Mouse (Mus musculus) MEL (cell line): ENCODE measurements around the gene Smarca2. TPM values are rescaled to one million over a fixed set of nuclear protein-coding genes. Genes with fewer than 3 reads are reported as not detected.

Experiments
- DNase-seq: peaks from one replicate; pipeline ENCODE4 v3.0.0; 2011; ENCODE audit warnings: low read depth, low spot score
- H3K27ac ChIP-seq: 2 replicates; pipeline ENCODE4 v1.5.1; 2012; ENCODE audit warnings: low read depth, mild to moderate bottlenecking, control low read depth, low read length, moderate library complexity; ENCODE audit not compliant: control insufficient read depth
- H3K27me3 ChIP-seq, 2 experiments: fragments of 150-350 bp in 1 of 2; sonication (generic) in 1 of 2; 2 replicates each; pipeline ENCODE4 v1.6.1; 2012; ENCODE audit warnings: low read length in 2 of 2, mild to moderate bottlenecking in 2 of 2, improper control_type of control experiment in 1 of 2, moderate library complexity in 1 of 2; ENCODE audit not compliant: insufficient read depth in 2 of 2, control insufficient read depth in 1 of 2
- H3K36me3 ChIP-seq, 2 experiments: 2 replicates each; pipeline ENCODE4 v1.6.1; 2012 to 2014; ENCODE audit warnings: low read length in 2 of 2, improper control_type of control experiment in 1 of 2, inconsistent platforms in 1 of 2, mild to moderate bottlenecking in 1 of 2; ENCODE audit not compliant: insufficient read depth in 2 of 2, control insufficient read depth in 1 of 2
- H3K4me1 ChIP-seq, 2 experiments: fragments of 150-350 bp in 1 of 2; sonication (generic) in 1 of 2; 2 replicates each; pipeline ENCODE4 v1.6.1; 2012; ENCODE audit warnings: low read length in 2 of 2, improper control_type of control experiment in 1 of 2, mild to moderate bottlenecking in 1 of 2; ENCODE audit not compliant: insufficient read depth in 2 of 2, control insufficient read depth in 1 of 2
- H3K4me3 ChIP-seq, 2 experiments: fragments of 150-350 bp in 1 of 2; sonication (generic) in 1 of 2; 2 replicates each; pipeline ENCODE4 v1.5.1; 2012; ENCODE audit warnings: low read depth in 2 of 2, low read length in 2 of 2, mild to moderate bottlenecking in 2 of 2, moderate library complexity in 2 of 2, control low read depth in 1 of 2, improper control_type of control experiment in 1 of 2; ENCODE audit not compliant: control insufficient read depth in 1 of 2, insufficient read depth in 1 of 2
- H3K79me2 ChIP-seq: 2 replicates; pipeline ENCODE4 v1.6.1; 2012; ENCODE audit warnings: mild to moderate bottlenecking, low read length, moderate library complexity; ENCODE audit not compliant: control insufficient read depth, poor library complexity, insufficient read depth
- H3K9ac ChIP-seq: 2 replicates; pipeline ENCODE4 v1.6.1; 2012; ENCODE audit warnings: low read depth, mild to moderate bottlenecking, control low read depth, low read length, moderate library complexity; ENCODE audit not compliant: control insufficient read depth, poor library complexity, severe bottlenecking
- H3K9me3 ChIP-seq: fragments of 150-350 bp; sonication (generic); replicated peaks from 2 replicates; pipeline ENCODE4 v1.6.1; 2012; ENCODE audit warnings: mild to moderate bottlenecking, low read length, improper control_type of control experiment, moderate library complexity; ENCODE audit not compliant: insufficient read depth
- BHLHE40 ChIP-seq: IDR thresholded peaks from 2 replicates; pipeline ENCODE4 v1.6.1; 2012; ENCODE audit warnings: low read depth, mild to moderate bottlenecking, inconsistent platforms, low read length, improper control_type of control experiment, borderline replicate concordance
- E2F4 ChIP-seq: IDR thresholded peaks from 2 replicates; pipeline ENCODE4 v1.6.1; 2011; ENCODE audit warnings: low read depth, low read length, improper control_type of control experiment, borderline replicate concordance
- EP300 ChIP-seq, 2 experiments: IDR thresholded peaks; 2 replicates each; pipeline ENCODE4 v1.6.1; 2011; ENCODE audit warnings: improper control_type of control experiment in 2 of 2, low read length in 2 of 2, low read depth in 1 of 2, mild to moderate bottlenecking in 1 of 2
- ETS1 ChIP-seq: IDR thresholded peaks from 2 replicates; pipeline ENCODE4 v1.6.1; 2012; ENCODE audit warnings: low read depth, mild to moderate bottlenecking, inconsistent platforms, low read length, improper control_type of control experiment, moderate library complexity
- HCFC1 ChIP-seq: IDR thresholded peaks from 2 replicates; pipeline ENCODE4 v1.6.1; 2012; ENCODE audit warnings: low read depth, mild to moderate bottlenecking, inconsistent platforms, low read length, improper control_type of control experiment, moderate library complexity
- JUND ChIP-seq: IDR thresholded peaks from 2 replicates; pipeline ENCODE4 v1.6.1; 2011; ENCODE audit warnings: low read depth, mild to moderate bottlenecking, improper control_type of control experiment, low read length
- MAZ ChIP-seq: IDR thresholded peaks from 2 replicates; pipeline ENCODE4 v1.6.1; 2012; ENCODE audit warnings: low read depth, mild to moderate bottlenecking, inconsistent platforms, low read length, improper control_type of control experiment
- MEF2A ChIP-seq: IDR thresholded peaks from 2 replicates; pipeline ENCODE4 v1.6.1; 2014; ENCODE audit warnings: low read depth, mild to moderate bottlenecking, inconsistent platforms, low read length, improper control_type of control experiment; ENCODE audit not compliant: poor library complexity, insufficient replicate concordance, severe bottlenecking; ENCODE audit errors: extremely low read depth
- MXI1 ChIP-seq: IDR thresholded peaks from 2 replicates; pipeline ENCODE4 v1.6.1; 2011; ENCODE audit warnings: mild to moderate bottlenecking, low read depth, low read length, improper control_type of control experiment
- MYC ChIP-seq: IDR thresholded peaks from 2 replicates; pipeline ENCODE4 v1.6.1; 2011; ENCODE audit warnings: low read depth, mild to moderate bottlenecking, low read length, improper control_type of control experiment, moderate library complexity
- NELFE ChIP-seq: IDR thresholded peaks from 2 replicates; pipeline ENCODE4 v1.6.1; 2011; ENCODE audit warnings: low read depth, low read length, improper control_type of control experiment
- NRF1 ChIP-seq: IDR thresholded peaks from 2 replicates; pipeline ENCODE4 v1.6.1; 2014; ENCODE audit warnings: low read depth, mild to moderate bottlenecking, inconsistent platforms, low read length, improper control_type of control experiment, moderate library complexity; ENCODE audit not compliant: poor library complexity, insufficient read depth, severe bottlenecking
- POLR2A ChIP-seq, 2 experiments: IDR thresholded peaks; 2 replicates each; pipeline ENCODE4 v1.6.1; 2011 to 2012; ENCODE audit warnings: low read length in 2 of 2, mild to moderate bottlenecking in 2 of 2, control low read depth in 1 of 2, improper control_type of control experiment in 1 of 2, low read depth in 1 of 2, moderate library complexity in 1 of 2; ENCODE audit not compliant: control insufficient read depth in 1 of 2, insufficient read depth in 1 of 2, poor library complexity in 1 of 2
- POLR2AphosphoS2 ChIP-seq: IDR thresholded peaks from 2 replicates; pipeline ENCODE4 v1.6.1; 2011; ENCODE audit warnings: low read length, improper control_type of control experiment
- POLR2AphosphoS5 ChIP-seq: IDR thresholded peaks from 2 replicates; pipeline ENCODE4 v1.6.1; 2012; ENCODE audit warnings: low read depth, borderline replicate concordance, mild to moderate bottlenecking, inconsistent platforms, low read length, moderate library complexity, mixed read lengths
- RCOR1 ChIP-seq: IDR thresholded peaks from 2 replicates; pipeline ENCODE4 v1.6.1; 2012; ENCODE audit warnings: low read depth, mild to moderate bottlenecking, inconsistent platforms, low read length, improper control_type of control experiment
- SMC3 ChIP-seq: IDR thresholded peaks from 2 replicates; pipeline ENCODE4 v1.6.1; 2011; ENCODE audit warnings: low read depth, low read length, improper control_type of control experiment
- TBP ChIP-seq: IDR thresholded peaks from 2 replicates; pipeline ENCODE4 v1.8.0; 2011; ENCODE audit warnings: low read depth, low read length, improper control_type of control experiment
- TCF12 ChIP-seq: IDR thresholded peaks from 2 replicates; pipeline ENCODE4 v1.6.1; 2014; ENCODE audit warnings: low read depth, mild to moderate bottlenecking, inconsistent platforms, low read length, improper control_type of control experiment, moderate library complexity
- UBTF ChIP-seq: IDR thresholded peaks from 2 replicates; pipeline ENCODE4 v1.6.1; 2012; ENCODE audit warnings: low read depth, mild to moderate bottlenecking, inconsistent platforms, low read length, improper control_type of control experiment, moderate library complexity, borderline replicate concordance; ENCODE audit not compliant: insufficient read depth
- ZC3H11A ChIP-seq: IDR thresholded peaks from 2 replicates; pipeline ENCODE4 v1.6.1; 2012; ENCODE audit warnings: low read depth, mild to moderate bottlenecking, inconsistent platforms, low read length, improper control_type of control experiment
- ZKSCAN1 ChIP-seq: IDR thresholded peaks from 2 replicates; pipeline ENCODE4 v1.6.1; 2012; ENCODE audit warnings: low read depth, mild to moderate bottlenecking, inconsistent platforms, low read length, improper control_type of control experiment, moderate library complexity
- ZMIZ1 ChIP-seq: IDR thresholded peaks from 2 replicates; pipeline ENCODE4 v1.6.1; 2012; ENCODE audit warnings: low read depth, mild to moderate bottlenecking, inconsistent platforms, low read length, improper control_type of control experiment, moderate library complexity
- polyA plus RNA-seq, 2 experiments: library from polyadenylated mRNA; stranded (reverse) in 1 of 2; unstranded in 1 of 2; fragments of >175 nt in 1 of 2; fragments of >200 nt in 1 of 2; gene quantifications; 2 replicates each; pipeline versions ENCODE4 v1.2.1 to v1.2.4; 2012; ENCODE audit warnings: low replicate concordance in 2 of 2, low read depth in 1 of 2; ENCODE audit not compliant: insufficient read length in 2 of 2, insufficient read depth in 1 of 2, missing spikeins in 1 of 2
- total RNA-seq: library from RNA; depleted of rRNA; stranded (reverse); fragments of 300-350 nt; gene quantifications from 2 replicates; pipeline ENCODE4 v1.2.3, GENCODE M21; 2012

Smarca2 gene
- total and polyA plus RNA-seq, 3 experiments: 6.6 to 23.2 TPM; not detected in 1

GRCm38 (mm10) chr19:26767454-26767853, 162.6 kb downstream of the Smarca2 start:
- H3K27ac ChIP-seq: no peak overlapping the region
- DNase-seq: no peak
- peaks cover 0 to 7% of the 10 kb centered on the region in 2 experiments; a peak in 2 of 4 replicates for H3K4me1 ChIP-seq
- TF ChIP-seq MYC (no peak), POLR2A (IDR thresholded peaks at IDR 0.05; ENCODE audit: control insufficient read depth in 1 of 2, insufficient read depth in 1 of 2, low read depth in 1 of 2, low read length in 2 of 2, poor library complexity in 1 of 2) (no peak), TCF12 (no peak), TBP (no peak), E2F4 (no peak), SMC3 (no peak), MAZ (no peak), HCFC1 (no peak), POLR2AphosphoS5 (no peak), ETS1 (no peak), POLR2AphosphoS2 (no peak), MXI1 (no peak), BHLHE40 (no peak), RCOR1 (no peak), MEF2A (no peak), NELFE (no peak), ZMIZ1 (no peak), ZC3H11A (no peak), UBTF (no peak)
- no peak overlapping the region for H3K4me3 ChIP-seq
- no peak overlapping the region for H3K9ac ChIP-seq
- H3K27me3 ChIP-seq: no peaks in the 10 kb centered on the region
- H3K9me3 ChIP-seq: no peaks in the 10 kb centered on the region
- H3K36me3 ChIP-seq: peaks cover 0 to 11% of the 10 kb centered on the region in 2 experiments; a peak in 2 of 4 replicates
- no peaks in the 10 kb centered on the region for H3K79me2 ChIP-seq

- Histone ChIP-seq H3K27me3 (no peaks in the 10 kb centered on the region), H3K36me3 (peaks cover 0 to 11% of the 10 kb centered on the region in 2 experiments; a peak in 2 of 4 replicates), H3K27ac (no peak overlapping the region), H3K9me3 (no peaks in the 10 kb centered on the region), H3K4me3 (no peak overlapping the region), H3K79me2 (no peaks in the 10 kb centered on the region), H3K9ac (no peak overlapping the region), H3K4me1 (peaks cover 0 to 7% of the 10 kb centered on the region in 2 experiments; a peak in 2 of 4 replicates)
- TF ChIP-seq SMC3 (no peak), JUND (no peak), NRF1 (no peak), E2F4 (no peak), NELFE (no peak), ETS1 (no peak), EP300 (IDR thresholded peaks at IDR 0.05; ENCODE audit: low read depth in 1 of 2, low read length in 2 of 2) (no peak), POLR2AphosphoS2 (no peak), UBTF (no peak), MAZ (no peak), TCF12 (no peak), MYC (no peak), BHLHE40 (no peak), POLR2A (IDR thresholded peaks at IDR 0.05; ENCODE audit: control insufficient read depth in 1 of 2, insufficient read depth in 1 of 2, low read depth in 1 of 2, low read length in 2 of 2, poor library complexity in 1 of 2) (no peak), POLR2AphosphoS5 (no peak), RCOR1 (no peak), ZC3H11A (no peak), ZKSCAN1 (no peak), MEF2A (no peak)
- no peak for DNase-seq
Observed at GRCm38 (mm10) chr19:26767941-26768340, 163.1 kb downstream of the Smarca2 start.
